Mouse (Mus musculus) c-Kit-positive CD71-positive TER-119-negative erythroid progenitor cells, embryonic 14.5 days (primary cell): ENCODE data around the gene Ccdc71.

Source experiments
- DNase-seq: peaks from one replicate; pipeline ENCODE4 v3.0.0-alpha.2; 2013; ENCODE audit warnings: low read depth

The Ccdc71 gene

GRCm38 (mm10) chr9:108489702-108490558 lies 29.6 kb downstream of the Ccdc71 start:
- DNase-seq: no peak

- peak; percentile 92 for DNase-seq
Observed at GRCm38 (mm10) chr9:108490559-108491285, 30.4 kb downstream of the Ccdc71 start, which contains the start of gene Usp19. Gene Usp19 (plus strand): TSS chr9:108490602.

GRCm38 (mm10) chr9:108491286-108491580 lies 30.9 kb downstream of the Ccdc71 start:
- no peak for DNase-seq

GRCm38 (mm10) chr9:108492043-108492750 lies 31.9 kb downstream of the Ccdc71 start:
- no peak for DNase-seq

- no peak for DNase-seq
Observed at GRCm38 (mm10) chr9:108493246-108493645, 32.9 kb downstream of the Ccdc71 start.

- no peak for DNase-seq
Observed at GRCm38 (mm10) chr9:108494146-108494825, 34.0 kb downstream of the Ccdc71 start.

GRCm38 (mm10) chr9:108494905-108495304 lies 34.6 kb downstream of the Ccdc71 start:
- no peak for DNase-seq

- DNase-seq: no peak
Observed at GRCm38 (mm10) chr9:108499231-108499630, 38.9 kb downstream of the Ccdc71 start.

- DNase-seq: no peak
Observed at GRCm38 (mm10) chr9:108499943-108500342, 39.6 kb downstream of the Ccdc71 start.

GRCm38 (mm10) chr9:108506901-108507300 lies 46.6 kb downstream of the Ccdc71 start:
- no peak for DNase-seq

GRCm38 (mm10) chr9:108507619-108508434 lies 47.5 kb downstream of the Ccdc71 start, which contains the start of gene Qars:
Gene Qars (plus strand): TSS chr9:108507706.
- peak; percentile 95 for DNase-seq

- no peak for DNase-seq
Observed at GRCm38 (mm10) chr9:108508776-108509175, 48.4 kb downstream of the Ccdc71 start.
